Mouse (Mus musculus): ENCODE data around the gene Ell.

DNA sequence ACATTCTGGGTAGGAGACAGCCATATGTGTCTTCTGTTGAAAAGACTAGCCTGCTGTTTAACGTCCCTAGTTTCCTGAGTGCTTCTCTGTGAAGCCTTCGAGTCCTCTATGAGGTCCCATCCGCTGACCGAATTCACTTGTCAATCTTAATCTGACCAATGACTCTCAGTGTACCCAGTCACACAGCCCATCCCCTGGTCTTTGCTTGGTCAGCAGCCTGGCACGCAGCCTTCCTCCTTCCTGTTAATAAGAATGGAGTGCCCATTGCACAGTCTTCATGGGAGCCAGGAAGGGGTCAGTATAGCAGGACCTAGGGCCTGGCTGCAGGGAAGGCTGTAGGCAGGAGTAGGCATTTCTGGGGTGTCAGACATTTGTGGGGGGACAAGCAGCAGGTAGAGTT, 75.2 kb downstream of the Ell start:
- no peak for TF ChIP-seq TAL1 (IDR thresholded peaks at IDR 0.05; ENCODE audit: low read length)
- TF ChIP-seq GATA1 (IDR thresholded peaks at IDR 0.05; ENCODE audit: low read length): no peak

Data from erythroblast, embryonic 14.5 days (primary cell).